Mouse (Mus musculus): ENCODE data around the gene 1110059E24Rik.
"Not testable (repeated sequence)": the region's sequence is repeated elsewhere in the genome, so short reads cannot be mapped to it uniquely, and the experiment has no call there.

The 1110059E24Rik gene

DNA sequence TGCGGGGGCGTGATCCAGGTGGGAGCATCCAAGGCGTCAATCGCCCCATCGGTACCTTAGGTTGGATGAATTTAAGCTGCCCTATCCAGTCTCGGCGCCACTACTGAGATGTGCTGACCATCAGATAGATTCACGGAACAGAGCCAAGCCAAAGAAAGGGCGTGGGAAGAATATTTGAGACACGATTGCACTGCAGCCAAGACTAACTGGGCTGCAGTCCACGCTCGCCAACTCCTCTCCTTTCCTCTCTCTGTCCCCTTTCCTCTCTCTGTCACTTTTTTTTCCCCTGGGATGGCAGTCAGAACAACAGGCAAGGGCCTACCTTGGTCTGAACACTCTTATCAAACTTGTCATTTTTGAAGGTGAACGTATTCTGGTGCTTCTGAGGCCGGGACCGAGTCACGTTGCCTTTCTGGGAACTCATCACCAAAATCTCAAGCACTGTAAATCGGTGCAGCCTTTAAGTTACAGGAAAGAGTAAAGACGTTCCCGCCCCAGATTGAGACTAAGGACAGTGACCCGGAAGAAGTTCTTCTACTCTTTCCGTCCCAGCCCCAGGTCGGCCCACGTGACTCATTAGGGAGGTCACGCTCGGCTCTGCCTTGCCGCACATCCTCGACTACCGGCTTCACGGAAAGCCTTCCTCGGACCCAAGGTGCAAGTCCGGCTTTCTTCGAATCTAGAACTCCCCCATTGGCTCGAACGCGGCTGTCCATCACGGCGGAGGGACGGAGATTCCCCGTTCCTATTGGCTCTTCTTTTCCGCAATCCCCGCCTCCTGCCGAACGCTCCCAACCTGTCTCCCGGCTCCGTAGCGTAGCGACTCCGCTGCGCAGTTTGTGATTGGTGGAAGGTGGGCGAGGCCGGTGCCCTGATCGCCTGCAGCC is at the start of gene 1110059E24Rik:
Gene 1110059E24Rik (minus strand): TSS at position 692 of the 887 bp plus-strand sequence.
- peak; percentile 98 for DNase-seq

GRCm38 (mm10) chr19:21680986-21681385 is 28.2 kb upstream of the 1110059E24Rik start:
- DNase-seq: no peak

DNA sequence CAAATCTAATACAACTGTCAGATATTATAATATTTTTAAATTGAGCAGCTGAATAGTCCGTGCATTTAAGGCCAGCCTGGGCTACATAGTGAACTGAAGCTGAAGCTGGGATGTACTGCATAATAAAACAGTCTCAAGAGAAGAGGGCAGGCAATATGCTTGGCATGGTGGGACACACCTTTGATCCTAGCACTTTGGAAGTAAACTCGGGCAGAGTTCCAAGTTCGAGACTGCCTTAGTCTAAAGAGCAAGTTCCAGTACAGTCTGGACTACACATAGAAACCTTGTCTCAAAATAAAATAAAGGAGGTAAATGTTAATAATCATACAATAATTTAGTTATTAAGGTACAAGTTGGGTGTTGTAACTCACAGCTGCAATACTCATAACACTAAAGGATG is 27.3 kb upstream of the 1110059E24Rik start:
- DNase-seq: no peak

- DNase-seq: no peak
Measured at GRCm38 (mm10) chr19:21674354-21675096, 21.7 kb upstream of the 1110059E24Rik start.

GRCm38 (mm10) chr19:21669650-21670049 is 16.9 kb upstream of the 1110059E24Rik start:
- no peak for DNase-seq

DNA sequence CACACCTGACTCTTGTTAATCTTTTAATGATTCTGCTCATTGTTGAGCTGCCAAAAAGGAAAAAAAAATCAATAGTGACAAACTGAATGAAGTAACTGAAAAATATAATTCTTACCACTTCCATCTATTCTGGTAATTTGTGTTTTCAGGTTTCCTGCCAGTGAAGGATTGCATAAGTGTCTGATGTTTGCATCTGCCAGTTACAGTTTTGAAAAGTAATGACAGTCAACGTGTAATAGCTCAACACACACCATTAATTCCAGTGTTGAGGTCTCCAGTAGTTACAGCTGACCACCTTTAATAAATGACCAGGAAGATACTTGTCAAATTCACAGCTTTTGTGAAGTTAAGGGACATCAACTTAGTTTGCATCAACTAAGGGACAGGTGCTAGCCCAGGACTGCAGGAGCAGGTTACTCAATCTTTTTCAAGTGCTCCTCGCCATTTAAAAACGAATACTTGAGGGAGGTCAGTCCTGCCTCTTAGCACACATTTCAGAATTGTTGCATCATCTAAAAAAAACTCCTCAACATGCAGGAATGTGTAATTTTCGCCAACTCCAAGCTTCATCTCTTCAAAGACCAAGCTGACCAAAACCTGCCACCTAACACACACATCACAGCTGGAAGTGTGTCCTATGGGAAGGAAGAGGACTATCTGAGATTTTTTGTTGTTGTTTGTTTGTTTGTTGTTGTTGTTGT is 11.1 kb upstream of the 1110059E24Rik start:
- no peak for DNase-seq

GRCm38 (mm10) chr19:21660734-21661133 is 8.0 kb upstream of the 1110059E24Rik start:
- DNase-seq: no peak

GRCm38 (mm10) chr19:21654788-21655187 is 2.0 kb upstream of the 1110059E24Rik start:
- DNase-seq: no peak

GRCm38 (mm10) chr19:21653172-21653981 is 601 bp upstream of the 1110059E24Rik start, which contains the start of gene Abhd17b:
Gene Abhd17b (plus strand): TSS chr19:21653185.
- peak; percentile 29 for DNase-seq

GRCm38 (mm10) chr19:21651664-21652063 is 1.1 kb downstream of the 1110059E24Rik start:
- no peak for DNase-seq

DNA sequence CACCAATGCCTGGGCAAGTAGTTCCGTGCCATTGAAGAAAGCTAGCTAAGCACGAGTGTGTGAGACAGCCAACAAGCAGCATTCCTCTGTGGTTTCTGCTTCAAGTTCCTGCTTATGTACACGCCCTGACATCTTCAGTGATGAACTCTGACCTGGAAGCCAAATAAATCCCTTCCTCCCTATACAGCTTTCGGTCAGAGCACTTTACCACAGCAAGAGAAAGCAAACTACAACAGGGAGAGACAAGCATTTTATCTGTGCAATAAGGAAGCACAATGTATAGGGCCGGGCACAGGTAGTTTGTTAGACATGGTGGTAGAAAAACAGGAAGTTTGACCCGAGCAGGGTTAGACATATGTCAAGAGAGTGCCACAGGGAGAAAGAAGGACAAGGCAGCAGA is 6.6 kb downstream of the 1110059E24Rik start:
- DNase-seq: no peak

DNA sequence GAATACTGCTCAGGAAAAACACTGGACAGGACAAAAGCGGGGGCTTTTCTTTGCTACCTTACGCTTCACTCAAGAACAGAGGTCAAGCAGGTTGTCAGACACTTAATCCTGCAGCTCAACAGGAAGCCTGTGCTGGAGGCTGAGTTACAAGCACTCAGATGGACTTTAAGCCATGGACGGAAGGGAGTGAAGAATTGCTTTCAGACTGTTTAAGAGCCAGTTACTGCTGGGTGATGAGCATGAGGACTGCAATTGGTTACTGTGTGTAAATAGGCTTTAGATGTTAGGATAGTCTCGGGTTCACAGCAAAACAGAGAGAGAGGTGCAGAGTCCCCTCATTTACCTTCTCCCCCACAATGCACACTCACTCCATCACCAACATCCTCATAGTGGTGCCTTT is 7.5 kb downstream of the 1110059E24Rik start:
- DNase-seq: no peak

DNA sequence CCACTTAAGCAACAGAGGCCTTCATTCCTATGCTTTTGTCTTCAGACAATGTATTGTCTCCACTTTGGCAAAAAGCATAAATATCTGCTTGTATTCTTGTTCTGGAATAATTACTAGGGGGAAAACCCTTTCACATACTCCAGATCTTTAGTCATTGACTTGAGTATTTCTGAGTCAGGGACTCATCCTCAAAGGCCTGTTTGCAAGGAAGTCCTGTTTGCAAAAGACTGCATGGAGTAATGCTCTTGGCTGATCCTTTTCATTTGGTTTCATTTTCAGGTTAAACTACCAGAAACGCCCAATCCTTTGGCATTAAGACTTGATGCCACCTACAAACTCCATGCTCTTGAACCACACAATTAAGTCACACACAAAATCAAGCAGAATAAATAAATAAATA is 8.8 kb downstream of the 1110059E24Rik start:
- no peak for DNase-seq

- DNase-seq: no peak
Measured at GRCm38 (mm10) chr19:21637672-21638071, 15.1 kb downstream of the 1110059E24Rik start.

DNA sequence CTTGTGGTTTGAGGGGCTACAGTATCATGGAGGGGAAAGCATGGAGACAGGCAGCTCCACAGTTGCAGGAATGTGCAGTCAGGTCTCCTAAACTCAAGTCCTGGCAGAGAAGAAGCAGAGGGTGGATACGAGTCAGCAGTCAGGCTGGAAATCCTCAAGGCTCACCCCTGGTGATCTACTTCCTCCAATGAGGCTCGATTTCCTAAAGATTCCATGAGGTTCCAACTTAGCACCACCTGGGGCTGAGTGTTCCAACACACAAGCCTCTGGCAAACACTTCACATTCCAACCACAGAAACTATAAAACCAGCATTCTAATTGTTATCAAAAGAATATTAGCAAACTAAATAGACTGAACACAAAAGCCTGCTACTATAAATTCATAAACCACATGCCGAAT is 15.9 kb downstream of the 1110059E24Rik start:
- DNase-seq: no peak

DNA sequence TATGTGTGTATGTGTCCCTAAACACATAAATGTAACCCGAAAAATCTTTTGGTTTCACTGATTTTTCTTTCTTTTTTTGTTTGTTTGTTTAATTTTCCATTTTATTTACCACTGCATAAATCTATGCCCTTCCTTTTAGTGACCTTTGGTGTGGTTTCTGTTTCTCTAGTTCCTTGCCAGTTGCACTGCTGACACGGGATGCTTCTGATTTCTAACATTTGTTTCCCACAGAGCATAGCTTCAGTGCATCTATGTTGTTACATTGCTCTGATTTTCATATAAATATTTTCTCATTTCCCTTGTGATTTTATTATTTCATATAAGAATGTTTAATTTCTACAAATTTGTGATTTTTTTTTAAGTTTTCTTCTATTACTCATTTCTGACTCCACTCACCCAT is 17.4 kb downstream of the 1110059E24Rik start:
- DNase-seq: no peak

GRCm38 (mm10) chr19:21630656-21631331 is 22.0 kb downstream of the 1110059E24Rik start:
- DNase-seq: no peak

- peak; percentile 20 for DNase-seq
Measured at GRCm38 (mm10) chr19:21629501-21629900, 23.3 kb downstream of the 1110059E24Rik start.

GRCm38 (mm10) chr19:21629030-21629429 is 23.7 kb downstream of the 1110059E24Rik start:
- DNase-seq: no peak

GRCm38 (mm10) chr19:21628440-21628839 is 24.3 kb downstream of the 1110059E24Rik start:
- DNase-seq: not testable (repeated sequence)

DNA sequence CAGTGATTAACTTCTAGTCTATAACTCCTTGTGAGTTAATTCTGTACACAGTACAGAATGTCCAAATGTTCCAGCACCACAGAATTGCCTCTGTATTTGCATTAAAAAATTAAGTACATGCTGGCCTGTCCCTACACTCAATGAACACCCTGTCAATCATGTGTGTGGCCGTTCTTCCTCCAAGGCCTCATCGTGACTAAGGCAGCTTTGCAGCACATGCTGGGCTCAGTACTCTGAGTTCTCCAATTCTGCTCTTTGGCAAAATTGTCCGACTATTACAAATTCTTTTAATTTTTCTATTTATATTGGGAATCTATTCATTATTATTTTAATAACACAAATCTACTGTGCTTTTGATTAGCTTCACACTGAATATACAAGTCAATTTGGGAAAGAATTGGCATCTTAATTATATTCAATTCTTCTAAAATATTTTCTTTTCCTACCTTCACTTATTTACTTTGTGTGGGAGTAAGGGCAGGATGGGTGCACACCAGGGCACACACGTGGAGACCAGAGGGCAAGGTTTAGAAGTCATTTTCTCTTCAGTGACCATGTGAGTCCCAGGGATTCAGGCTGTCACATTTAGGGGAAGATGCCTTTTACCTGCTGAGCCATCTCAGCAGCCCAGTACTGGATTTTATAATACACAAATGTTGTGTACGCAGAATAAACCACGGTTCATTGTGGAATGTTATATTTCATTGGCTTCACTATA is 26.3 kb downstream of the 1110059E24Rik start:
- DNase-seq: no peak

Measured in right cerebral cortex, adult 18-20 months (tissue).